Mouse (Mus musculus) embryonic facial prominence, embryonic 14.5 days (tissue): ENCODE measurements around the gene Adamts14. TPM values are rescaled to one million over a fixed set of nuclear protein-coding genes. Genes with fewer than 3 reads are reported as not detected.

Source experiments
- ATAC-seq: fragments of 200-750 bp; cut with Nextera tagmentation; 2 replicates; pipeline ENCODE4 v1.8.0; 2017; ENCODE audit warnings: low read depth, moderate number of reproducible peaks, moderate TSS enrichment
- DNase-seq: peaks from one replicate; pipeline ENCODE4 v3.0.0-alpha.2; 2015; ENCODE audit warnings: low spot score
- H3K27ac ChIP-seq: fragments of 300-500 bp; sonication (generic); replicated peaks from 2 replicates; pipeline ENCODE4 v1.5.1; 2014; ENCODE audit warnings: low read depth, mild to moderate bottlenecking, low read length, moderate library complexity
- H3K27me3 ChIP-seq: fragments of 300-500 bp; sonication (generic); replicated peaks from 2 replicates; pipeline ENCODE4 v1.6.1; 2014; ENCODE audit warnings: low read length; ENCODE audit not compliant: control insufficient read depth, insufficient read depth
- H3K36me3 ChIP-seq: fragments of 300-500 bp; sonication (generic); 2 replicates; pipeline ENCODE4 v1.6.1; 2014; ENCODE audit warnings: low read length, mixed read lengths; ENCODE audit not compliant: control insufficient read depth, insufficient read depth
- H3K4me1 ChIP-seq: fragments of 300-500 bp; sonication (generic); 2 replicates; pipeline ENCODE4 v1.6.1; 2014; ENCODE audit warnings: antibody characterized with exemption, low read length; ENCODE audit not compliant: control insufficient read depth, insufficient read depth
- H3K4me2 ChIP-seq: fragments of 300-500 bp; sonication (generic); 2 replicates; pipeline ENCODE4 v1.6.1; 2014; ENCODE audit warnings: low read depth, mild to moderate bottlenecking, low read length, moderate library complexity, mixed read lengths
- H3K4me3 ChIP-seq: fragments of 300-500 bp; sonication (generic); 2 replicates; pipeline ENCODE4 v1.5.1; 2014; ENCODE audit warnings: low read depth, mild to moderate bottlenecking, low read length
- H3K9ac ChIP-seq: fragments of 300-500 bp; sonication (generic); 2 replicates; pipeline ENCODE4 v1.6.1; 2014; ENCODE audit warnings: low read depth, mild to moderate bottlenecking, low read length, moderate library complexity, mixed read lengths
- H3K9me3 ChIP-seq: fragments of 300-500 bp; sonication (generic); 2 replicates; pipeline ENCODE4 v1.6.1; 2016; ENCODE audit warnings: low read length; ENCODE audit not compliant: control insufficient read depth
- WGBS: fragments of 180-500 bp; shearing (Covaris S2); extraction: QIAGEN DNeasy Blood & Tissue Kit; methylation state at CpG from one replicate; pipeline ENCODE4 v1.1.7; 2014; 5-methylcytosine and 5-hydroxymethylcytosine counted together
- polyA plus RNA-seq: library from polyadenylated mRNA; unstranded; fragments of >200 nt; fragmentation: Nextera tagmentation; extraction: Ambion mirVana; gene quantifications from 2 replicates; pipeline ENCODE4 v1.2.1, GENCODE M21; 2014

Gene Adamts14
- polyA plus RNA-seq, 1 experiment from 2014 or later, result 7.3 TPM

DNA sequence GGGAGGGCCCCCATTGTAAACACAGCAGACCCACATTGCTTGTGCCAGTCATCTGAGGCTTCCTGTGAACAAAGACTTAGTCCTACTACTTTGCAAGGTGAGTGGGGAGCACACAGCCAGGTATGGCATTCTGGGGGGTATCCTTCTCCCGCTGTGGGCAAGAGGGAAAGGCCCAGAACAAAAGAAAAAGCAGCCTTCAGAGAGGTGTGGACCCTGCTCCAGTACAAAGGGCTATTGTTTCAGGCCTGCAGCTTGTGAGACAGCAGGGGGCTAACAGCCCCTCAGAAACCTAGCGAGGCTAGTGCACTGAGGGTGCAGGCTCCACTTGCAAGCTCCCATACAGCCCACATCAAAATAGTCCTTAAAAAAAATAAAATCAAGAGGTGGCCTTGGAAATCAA is 23.3 kb downstream of the Adamts14 start:
- H3K36me3 ChIP-seq, result no peaks in the 10 kb centered on the region
- WGBS, result 22% methylated on average over 2 of the region's 2 CpGs
- DNase-seq (no peak), ATAC-seq (no peak)
- no peak overlapping the region for H3K9ac ChIP-seq
- no peak overlapping the region for H3K4me2 ChIP-seq
- no peaks in the 10 kb centered on the region for H3K4me1 ChIP-seq
- H3K9me3 ChIP-seq, result peaks cover 4% of the 10 kb centered on the region; the same call in 1 of the 2 replicates
- H3K27me3 ChIP-seq, result no peaks in the 10 kb centered on the region
- no peak overlapping the region for H3K4me3 ChIP-seq
- H3K27ac ChIP-seq, result no peak overlapping the region

DNA sequence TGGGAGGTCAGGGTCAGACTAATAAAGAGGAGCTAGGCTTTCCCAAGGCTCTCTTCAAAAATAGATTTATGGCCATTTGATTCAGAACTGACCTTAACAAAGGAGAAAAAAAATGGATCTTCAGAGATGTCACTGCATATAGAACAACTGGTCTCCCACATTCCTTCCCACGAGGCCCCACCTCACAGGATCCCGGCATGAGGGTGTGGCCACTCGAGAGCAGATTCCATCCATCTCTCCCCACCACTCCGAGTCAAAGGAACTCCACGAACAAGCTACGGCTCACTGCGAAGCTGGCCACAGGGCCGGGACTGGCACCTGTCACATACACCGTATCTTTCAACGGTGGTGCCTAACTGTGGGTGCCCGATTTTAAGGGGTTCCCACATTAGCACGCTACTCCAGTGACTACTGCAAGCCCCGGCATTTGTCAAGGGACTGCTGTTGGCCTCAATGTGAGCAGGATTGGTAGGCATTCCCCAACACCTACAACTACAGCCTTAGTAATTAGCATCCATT is 24.6 kb downstream of the Adamts14 start:
- H3K4me2 ChIP-seq, result no peak overlapping the region
- H3K36me3 ChIP-seq, result no peaks in the 10 kb centered on the region
- 80% methylated on average over 13 of the region's 13 CpGs for WGBS
- no peak overlapping the region for H3K4me3 ChIP-seq
- no peak overlapping the region for H3K9ac ChIP-seq
- H3K4me1 ChIP-seq, result no peaks in the 10 kb centered on the region
- no peak for DNase-seq
- ATAC-seq, result no peak
- no peak overlapping the region for H3K27ac ChIP-seq
- no peaks in the 10 kb centered on the region for H3K27me3 ChIP-seq
- H3K9me3 ChIP-seq, result peaks cover 3% of the 10 kb centered on the region; the same call in 1 of the 2 replicates

- Histone ChIP-seq H3K27me3 (no peaks in the 10 kb centered on the region), H3K4me2 (no peak overlapping the region), H3K4me1 (peaks cover 7% of the 10 kb centered on the region; the same call in 1 of the 2 replicates), H3K36me3 (no peaks in the 10 kb centered on the region), H3K27ac (no peak overlapping the region), H3K9ac (no peak overlapping the region), H3K9me3 (no peaks in the 10 kb centered on the region), H3K4me3 (no peak overlapping the region)
- no peak for DNase-seq
- no peak for ATAC-seq
- 81% methylated on average over 6 of the region's 6 CpGs for WGBS
These were observed 26.9 kb downstream of the Adamts14 start for GRCm38 (mm10) chr10:61246288-61246687.

DNA sequence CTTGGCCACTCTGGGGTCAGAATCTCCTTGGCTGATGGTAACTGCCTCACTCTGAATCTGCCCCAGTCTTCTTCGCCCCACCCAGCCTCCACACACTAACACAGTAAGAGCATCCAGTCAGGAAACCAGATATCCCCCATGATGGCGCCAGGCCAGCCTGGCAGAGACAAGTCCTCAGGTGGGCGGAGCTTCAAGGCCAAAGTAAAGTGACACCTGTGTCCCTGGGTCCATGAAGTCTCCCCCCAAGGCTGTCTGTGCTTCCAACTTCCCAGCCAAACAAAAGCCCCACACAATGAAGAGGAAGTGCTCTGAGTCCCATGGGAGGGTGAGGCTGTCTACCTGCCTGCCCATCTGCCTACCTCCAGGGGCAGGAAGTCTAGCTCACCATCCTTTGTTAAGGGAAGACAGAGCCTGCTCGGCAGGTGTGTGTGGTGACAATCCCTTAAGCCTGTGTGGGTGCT is 31.2 kb downstream of the Adamts14 start:
- WGBS, result 42% methylated on average over 4 of the region's 4 CpGs
- no peaks in the 10 kb centered on the region for H3K27me3 ChIP-seq
- H3K27ac ChIP-seq, result 0 out of 2 replicates have a peak overlapping the region, but pooled peaks have one; percentile 36
- peaks cover 12% of the 10 kb centered on the region; the same call in 1 of the 2 replicates for H3K4me1 ChIP-seq
- DNase-seq (peak; percentile 80), ATAC-seq (peak; percentile 79)
- H3K36me3 ChIP-seq, result peaks cover 4% of the 10 kb centered on the region; the same call in 1 of the 2 replicates
- H3K9me3 ChIP-seq, result peaks cover 4% of the 10 kb centered on the region; the same call in 1 of the 2 replicates
- H3K4me3 ChIP-seq, result no peak overlapping the region
- no peak overlapping the region for H3K4me2 ChIP-seq
- no peak overlapping the region for H3K9ac ChIP-seq

DNA sequence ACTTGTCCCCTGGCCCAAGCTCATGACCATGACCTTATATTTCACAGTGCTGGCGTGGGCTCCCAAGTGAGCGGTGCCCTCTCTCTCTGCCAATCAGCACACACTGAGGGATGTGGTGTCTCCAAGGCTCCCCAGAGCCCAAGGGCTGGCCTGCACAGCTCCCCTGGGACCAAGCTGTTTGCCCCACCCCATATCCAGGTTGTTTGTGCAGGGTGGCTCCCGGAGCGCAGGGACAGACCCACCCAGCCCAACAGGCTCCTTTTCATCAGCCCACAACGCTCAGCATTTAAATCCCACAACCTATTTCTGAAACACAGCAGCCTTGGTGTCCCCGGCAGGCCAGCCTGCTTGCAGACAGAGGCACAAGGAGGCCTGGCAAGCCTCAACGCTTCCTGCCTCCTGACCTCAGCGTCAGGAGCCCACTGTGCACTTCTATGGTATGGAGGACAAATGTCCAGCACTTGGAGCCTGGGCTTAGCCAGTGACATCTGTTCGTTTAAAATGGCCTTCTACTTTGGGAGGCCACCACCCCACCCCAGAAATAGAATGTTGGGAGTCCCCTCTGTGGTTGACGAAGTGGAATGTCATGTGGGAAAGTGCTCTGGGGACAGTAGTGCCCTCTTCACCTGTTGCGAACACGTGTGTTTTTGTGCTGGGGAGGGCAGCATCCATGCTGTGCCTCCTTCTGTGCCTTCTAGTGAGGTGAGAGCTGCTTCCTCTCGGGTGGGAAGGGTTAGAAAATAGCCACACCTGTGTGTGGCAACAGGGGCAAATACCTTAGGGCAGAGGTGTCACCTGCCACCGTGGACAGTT is 32.9 kb downstream of the Adamts14 start:
- WGBS, result 64% methylated on average over 14 of the region's 14 CpGs
- ATAC-seq, result peak; percentile 27; the same call in 1 of the 2 replicates
- H3K27ac ChIP-seq, result peak overlapping the region; percentile 36; the same call in 1 of the 2 replicates
- no peak overlapping the region for H3K9ac ChIP-seq
- no peak overlapping the region for H3K4me2 ChIP-seq
- no peaks in the 10 kb centered on the region for H3K27me3 ChIP-seq
- peak; percentile 43 for DNase-seq
- peaks cover 4% of the 10 kb centered on the region; the same call in 1 of the 2 replicates for H3K36me3 ChIP-seq
- no peak overlapping the region for H3K4me3 ChIP-seq
- H3K9me3 ChIP-seq, result peaks cover 4% of the 10 kb centered on the region; the same call in 1 of the 2 replicates
- H3K4me1 ChIP-seq, result peaks cover 12% of the 10 kb centered on the region; the same call in 1 of the 2 replicates

- Histone ChIP-seq H3K27ac (no peak overlapping the region), H3K36me3 (peaks cover 4% of the 10 kb centered on the region; the same call in 1 of the 2 replicates), H3K4me1 (peaks cover 12% of the 10 kb centered on the region; the same call in 1 of the 2 replicates), H3K4me2 (no peak overlapping the region), H3K9me3 (peaks cover 4% of the 10 kb centered on the region; the same call in 1 of the 2 replicates), H3K4me3 (no peak overlapping the region), H3K9ac (no peak overlapping the region), H3K27me3 (no peaks in the 10 kb centered on the region)
- 75% methylated on average over 6 of the region's 6 CpGs for WGBS
- no peak for ATAC-seq
- no peak for DNase-seq
These were observed 35.9 kb downstream of the Adamts14 start for GRCm38 (mm10) chr10:61237391-61237785.

DNA sequence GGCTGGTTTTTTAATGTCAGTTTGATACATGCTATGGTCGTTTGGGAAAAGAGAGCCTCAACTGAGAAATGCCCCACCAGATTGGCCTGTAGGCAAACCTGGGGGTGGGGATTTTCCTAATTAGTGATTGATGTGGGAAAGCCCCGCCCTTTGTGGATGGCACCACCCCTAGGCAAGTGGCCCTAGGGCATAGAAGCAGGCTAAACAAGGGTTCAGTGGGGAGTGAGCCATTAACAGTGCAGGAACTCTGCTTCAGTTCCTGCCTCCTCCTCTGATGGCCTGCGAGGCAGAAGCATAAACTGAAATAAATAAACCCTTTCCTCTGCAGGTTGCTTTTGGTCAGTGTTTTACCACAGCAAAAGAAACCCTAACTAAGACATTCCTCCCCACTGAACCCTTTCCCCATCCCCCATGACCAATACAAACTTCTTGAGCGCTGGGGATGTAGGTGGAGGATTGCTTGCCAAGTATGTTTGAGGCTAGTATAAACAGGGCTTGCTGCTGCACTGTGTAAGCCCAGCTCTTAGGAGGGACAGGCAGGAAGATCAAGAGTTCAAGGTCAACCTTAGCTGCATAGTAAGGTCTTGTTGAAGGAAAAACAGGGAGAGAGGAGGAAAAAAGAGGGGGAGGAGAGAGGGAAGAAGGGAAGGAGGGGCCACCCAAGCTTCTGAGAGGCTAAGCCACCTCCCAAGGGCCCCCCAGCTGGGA is 36.4 kb downstream of the Adamts14 start:
- no peak overlapping the region for H3K4me3 ChIP-seq
- no peaks in the 10 kb centered on the region for H3K27me3 ChIP-seq
- peaks cover 4% of the 10 kb centered on the region; the same call in 1 of the 2 replicates for H3K36me3 ChIP-seq
- WGBS, result 52% methylated on average over 4 of the region's 4 CpGs
- ATAC-seq (no peak), DNase-seq (no peak)
- H3K4me1 ChIP-seq, result peaks cover 11% of the 10 kb centered on the region; the same call in 1 of the 2 replicates
- H3K9me3 ChIP-seq, result peaks cover 4% of the 10 kb centered on the region; the same call in 1 of the 2 replicates
- H3K4me2 ChIP-seq, result no peak overlapping the region
- no peak overlapping the region for H3K27ac ChIP-seq
- no peak overlapping the region for H3K9ac ChIP-seq

DNA sequence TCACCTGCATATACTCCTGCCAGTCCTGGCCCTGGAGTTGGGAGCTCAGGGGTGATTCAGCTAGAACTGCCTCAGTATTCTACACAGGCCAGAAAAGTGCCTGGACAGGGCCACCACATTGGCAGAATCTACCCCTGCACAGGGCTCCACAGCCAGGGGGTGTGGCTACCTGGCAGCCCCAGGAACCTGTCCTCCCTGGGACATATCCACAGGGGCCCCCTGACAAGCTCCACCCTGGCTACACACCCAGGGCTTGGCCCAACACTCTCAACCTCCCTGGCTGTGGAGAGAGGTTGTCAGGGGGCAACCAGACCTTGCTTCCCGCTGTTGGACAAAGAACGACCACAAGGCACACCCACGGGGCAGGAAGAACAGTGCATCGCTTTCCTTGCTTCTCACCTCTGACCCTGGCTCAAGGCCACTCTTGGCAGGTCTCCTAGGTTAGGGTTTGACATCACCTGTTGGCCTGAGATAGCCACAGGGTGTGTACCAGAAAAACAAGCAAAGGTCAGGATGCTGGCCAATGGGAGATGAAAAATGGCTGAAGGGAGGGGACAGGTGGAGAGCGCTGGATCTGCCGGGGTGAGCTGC is 37.5 kb downstream of the Adamts14 start:
- H3K9ac ChIP-seq, result no peak overlapping the region
- 80% methylated on average over 6 of the region's 6 CpGs for WGBS
- ATAC-seq, result no peak
- H3K9me3 ChIP-seq, result peaks cover 4% of the 10 kb centered on the region; the same call in 1 of the 2 replicates
- H3K4me3 ChIP-seq, result no peak overlapping the region
- H3K27me3 ChIP-seq, result no peaks in the 10 kb centered on the region
- no peak overlapping the region for H3K4me2 ChIP-seq
- H3K27ac ChIP-seq, result no peak overlapping the region
- H3K4me1 ChIP-seq, result 0 out of 2 replicates have a peak, but pooled peaks cover 4% of the 10 kb centered on the region
- H3K36me3 ChIP-seq, result peaks cover 4% of the 10 kb centered on the region; the same call in 1 of the 2 replicates
- DNase-seq, result no peak
